Mouse (Mus musculus) frontal cortex, postnatal 10 days (tissue): ENCODE data around the gene Arhgap15.
A peak's percentile ranks its signal among the peaks of the same experiment; 100 is the strongest.

ENCODE experiments used
- DNase-seq, 2 experiments: peaks; one replicate each; pipeline ENCODE4 v3.0.0; 2022; ENCODE audit warnings: low spot score in 2 of 2, mixed read lengths in 1 of 2

The Arhgap15 gene

GRCm38 (mm10) chr2:43783759-43784735 lies 35.4 kb downstream of the Arhgap15 start:
- no peak for DNase-seq

- no peak for DNase-seq
Observed at GRCm38 (mm10) chr2:43786101-43786500, 37.5 kb downstream of the Arhgap15 start.

GRCm38 (mm10) chr2:43787141-43787540 lies 38.5 kb downstream of the Arhgap15 start:
- peak; percentile 26 to 51 for DNase-seq

- DNase-seq = no peak
Observed at GRCm38 (mm10) chr2:43788484-43788883, 39.9 kb downstream of the Arhgap15 start.

- DNase-seq = no peak
Observed at GRCm38 (mm10) chr2:43790049-43790693, 41.5 kb downstream of the Arhgap15 start.

- no peak for DNase-seq
Observed at GRCm38 (mm10) chr2:43791575-43791974, 43.0 kb downstream of the Arhgap15 start.

GRCm38 (mm10) chr2:43793105-43793504 lies 44.5 kb downstream of the Arhgap15 start:
- DNase-seq = no peak

GRCm38 (mm10) chr2:43794700-43795099 lies 46.1 kb downstream of the Arhgap15 start:
- DNase-seq = no peak

- no peak for DNase-seq
Observed at GRCm38 (mm10) chr2:43796448-43796847, 47.8 kb downstream of the Arhgap15 start.

- no peak for DNase-seq
Observed at GRCm38 (mm10) chr2:43805960-43806744, 57.5 kb downstream of the Arhgap15 start.

- no peak for DNase-seq
Observed at GRCm38 (mm10) chr2:43815896-43816787, 67.5 kb downstream of the Arhgap15 start.

GRCm38 (mm10) chr2:43816788-43817581 lies 68.4 kb downstream of the Arhgap15 start:
- peak; percentile 35 to 56 for DNase-seq

- no peak for DNase-seq
Observed at GRCm38 (mm10) chr2:43835931-43836330, 87.3 kb downstream of the Arhgap15 start.

GRCm38 (mm10) chr2:43841644-43842043 lies 93.0 kb downstream of the Arhgap15 start:
- DNase-seq = peak in 1 of 2 experiments; percentile 21

GRCm38 (mm10) chr2:43851195-43851594 lies 102.6 kb downstream of the Arhgap15 start:
- DNase-seq = no peak

GRCm38 (mm10) chr2:43862709-43863108 lies 114.1 kb downstream of the Arhgap15 start:
- no peak for DNase-seq

- peak; percentile 53 to 73 for DNase-seq
Observed at GRCm38 (mm10) chr2:43902403-43902973, 153.9 kb downstream of the Arhgap15 start.

- no peak for DNase-seq
Observed at GRCm38 (mm10) chr2:43907496-43907895, 158.9 kb downstream of the Arhgap15 start.

GRCm38 (mm10) chr2:43914104-43914503 lies 165.5 kb downstream of the Arhgap15 start:
- no peak for DNase-seq

GRCm38 (mm10) chr2:43923863-43924340 lies 175.3 kb downstream of the Arhgap15 start:
- no peak for DNase-seq
